Mouse (Mus musculus): Measurements from ENCODE around the gene Ppp2r1b. TPM values are rescaled to one million over a fixed set of nuclear protein-coding genes. Genes with fewer than 3 reads are reported as not detected.

Ppp2r1b gene
- polyA plus RNA-seq, 1 experiment from 2014 or later = 43.8 TPM

GRCm38 (mm10) chr9:50855133-50855766, 10.1 kb downstream of the Ppp2r1b start:
- ATAC-seq (ENCODE audit: low FRiP score) = no peak
- H3K9ac ChIP-seq (replicated peaks) = no peak overlapping the region
- peaks cover 12% of the 10 kb centered on the region for H3K36me3 ChIP-seq
- H3K4me1 ChIP-seq = peaks cover 17% of the 10 kb centered on the region
- no peak overlapping the region for H3K4me2 ChIP-seq
- H3K27me3 ChIP-seq (replicated peaks) = no peaks in the 10 kb centered on the region
- no peaks in the 10 kb centered on the region for H3K9me3 ChIP-seq (replicated peaks)
- no peak overlapping the region for H3K27ac ChIP-seq (replicated peaks)
- 92% methylated on average over 5 of the region's 5 CpGs for WGBS
- no peak overlapping the region for H3K4me3 ChIP-seq (replicated peaks)

DNA sequence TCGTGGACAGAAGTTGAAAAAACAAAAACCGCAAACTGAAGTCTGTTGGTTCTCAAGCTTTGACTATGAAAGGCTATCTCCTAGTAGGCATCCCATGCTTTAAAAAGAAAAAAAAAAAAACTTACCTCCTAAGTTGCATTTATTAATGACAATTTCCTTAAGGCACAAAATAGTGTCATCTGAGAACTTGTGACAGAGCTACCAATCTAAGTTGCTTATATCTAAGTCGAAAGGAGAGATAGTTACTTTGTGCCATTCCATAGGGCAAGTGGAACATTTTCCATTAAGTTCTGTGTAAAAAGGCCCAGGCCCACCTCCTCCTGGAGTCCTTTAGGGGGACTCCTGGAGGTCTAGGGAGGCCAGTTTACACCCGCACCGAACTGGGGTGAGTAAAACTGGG, 10.7 kb downstream of the Ppp2r1b start:
- Histone ChIP-seq H3K9me3 (replicated peaks) (no peaks in the 10 kb centered on the region), H3K27ac (replicated peaks) (peak overlapping the region; percentile 77; the same call in 1 of the 2 replicates), H3K27me3 (replicated peaks) (no peaks in the 10 kb centered on the region), H3K9ac (replicated peaks) (no peak overlapping the region), H3K4me2 (peak overlapping the region; percentile 80), H3K4me1 (peaks cover 17% of the 10 kb centered on the region), H3K4me3 (replicated peaks) (peak overlapping the region; percentile 84; the same call in 1 of the 2 replicates), H3K36me3 (peaks cover 16% of the 10 kb centered on the region)
- 67% methylated on average over 5 of the region's 5 CpGs for WGBS
- ATAC-seq (ENCODE audit: low FRiP score) = no peak

- H3K27ac ChIP-seq (replicated peaks) = peak overlapping the region; percentile 77
- H3K4me3 ChIP-seq (replicated peaks) = peak overlapping the region; percentile 84
- H3K36me3 ChIP-seq = peaks cover 22% of the 10 kb centered on the region
- H3K4me2 ChIP-seq = peak overlapping the region; percentile 80
- H3K9me3 ChIP-seq (replicated peaks) = no peaks in the 10 kb centered on the region
- H3K9ac ChIP-seq (replicated peaks) = peak overlapping the region; percentile 73
- peaks cover 17% of the 10 kb centered on the region for H3K4me1 ChIP-seq
- WGBS = under 1% methylated on average over 45 of the region's 45 CpGs
- peak; percentile 93 for ATAC-seq (ENCODE audit: low FRiP score)
- H3K27me3 ChIP-seq (replicated peaks) = no peaks in the 10 kb centered on the region
Measured at GRCm38 (mm10) chr9:50856341-50857081, 11.4 kb downstream of the Ppp2r1b start.

- Histone ChIP-seq H3K36me3 (peaks cover 29% of the 10 kb centered on the region), H3K9ac (replicated peaks) (peak overlapping the region; percentile 73), H3K4me3 (replicated peaks) (peak overlapping the region; percentile 84), H3K9me3 (replicated peaks) (no peaks in the 10 kb centered on the region), H3K27me3 (replicated peaks) (no peaks in the 10 kb centered on the region), H3K27ac (replicated peaks) (peak overlapping the region; percentile 77), H3K4me2 (peak overlapping the region; percentile 80), H3K4me1 (peaks cover 17% of the 10 kb centered on the region)
- 0% methylated on average over 42 of the region's 46 CpGs for WGBS
- ATAC-seq (ENCODE audit: low FRiP score) = peak; percentile 72
Measured at GRCm38 (mm10) chr9:50857082-50857641, 12.1 kb downstream of the Ppp2r1b start.

DNA sequence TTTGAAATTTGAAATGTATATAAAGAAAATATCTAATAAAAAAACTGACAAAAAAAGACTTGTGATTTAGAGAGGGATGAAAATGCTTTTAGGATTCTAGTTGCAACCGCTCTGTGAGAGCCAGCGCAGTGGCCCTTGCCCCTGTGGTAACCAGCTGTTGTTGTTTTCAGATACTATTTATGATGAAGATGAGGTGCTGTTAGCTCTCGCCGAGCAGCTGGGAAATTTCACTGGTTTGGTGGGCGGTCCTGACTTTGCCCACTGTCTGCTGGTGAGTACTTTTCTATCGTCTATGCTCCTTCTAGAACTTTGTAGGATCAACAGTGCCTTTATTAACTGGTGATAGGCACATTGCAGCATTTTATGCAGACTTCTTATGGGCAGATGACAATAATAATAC, 13.6 kb downstream of the Ppp2r1b start:
- no peak overlapping the region for H3K27ac ChIP-seq (replicated peaks)
- no peaks in the 10 kb centered on the region for H3K9me3 ChIP-seq (replicated peaks)
- peaks cover 14% of the 10 kb centered on the region for H3K4me1 ChIP-seq
- WGBS = 93% methylated on average over 6 of the region's 6 CpGs
- H3K36me3 ChIP-seq = peaks cover 39% of the 10 kb centered on the region
- no peak overlapping the region for H3K4me2 ChIP-seq
- H3K4me3 ChIP-seq (replicated peaks) = no peak overlapping the region
- no peak for ATAC-seq (ENCODE audit: low FRiP score)
- no peaks in the 10 kb centered on the region for H3K27me3 ChIP-seq (replicated peaks)
- H3K9ac ChIP-seq (replicated peaks) = no peak overlapping the region

DNA sequence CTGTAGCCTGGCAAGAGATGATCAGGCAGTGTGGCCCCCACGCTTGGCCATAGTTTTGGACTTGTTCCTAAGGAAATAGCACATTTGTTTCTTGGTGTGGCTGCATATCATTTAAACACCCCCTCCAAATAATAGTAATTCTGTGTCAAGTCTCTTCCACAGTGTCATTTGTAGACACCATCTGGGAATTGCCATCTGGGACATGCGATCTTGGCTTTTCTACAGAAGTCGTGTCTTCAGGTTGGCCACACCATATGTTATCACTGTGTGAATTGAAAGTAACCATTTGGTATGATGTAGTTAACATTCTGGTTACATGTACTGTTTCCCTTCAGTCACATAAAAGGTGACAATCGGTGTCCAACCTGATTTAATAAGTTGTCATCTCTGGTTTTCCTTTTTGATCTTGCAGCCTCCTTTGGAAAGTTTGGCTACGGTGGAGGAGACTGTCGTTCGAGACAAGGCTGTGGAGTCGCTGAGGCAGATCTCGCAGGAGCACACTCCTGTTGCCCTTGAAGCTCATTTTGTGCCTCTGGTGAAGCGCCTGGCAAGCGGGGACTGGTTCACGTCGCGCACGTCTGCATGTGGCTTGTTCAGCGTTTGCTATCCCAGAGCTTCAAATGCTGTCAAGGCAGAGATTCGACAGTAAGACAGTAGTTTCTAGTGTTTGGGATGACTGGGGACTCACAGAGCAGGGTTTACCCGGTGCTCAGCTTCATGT, 16.2 kb downstream of the Ppp2r1b start:
- WGBS = 92% methylated on average over 18 of the region's 18 CpGs
- no peaks in the 10 kb centered on the region for H3K27me3 ChIP-seq (replicated peaks)
- peaks cover 59% of the 10 kb centered on the region for H3K36me3 ChIP-seq
- no peak overlapping the region for H3K27ac ChIP-seq (replicated peaks)
- H3K4me3 ChIP-seq (replicated peaks) = no peak overlapping the region
- no peak overlapping the region for H3K4me2 ChIP-seq
- no peaks in the 10 kb centered on the region for H3K9me3 ChIP-seq (replicated peaks)
- ATAC-seq (ENCODE audit: low FRiP score) = no peak
- peaks cover 9% of the 10 kb centered on the region for H3K4me1 ChIP-seq
- H3K9ac ChIP-seq (replicated peaks) = no peak overlapping the region

DNA sequence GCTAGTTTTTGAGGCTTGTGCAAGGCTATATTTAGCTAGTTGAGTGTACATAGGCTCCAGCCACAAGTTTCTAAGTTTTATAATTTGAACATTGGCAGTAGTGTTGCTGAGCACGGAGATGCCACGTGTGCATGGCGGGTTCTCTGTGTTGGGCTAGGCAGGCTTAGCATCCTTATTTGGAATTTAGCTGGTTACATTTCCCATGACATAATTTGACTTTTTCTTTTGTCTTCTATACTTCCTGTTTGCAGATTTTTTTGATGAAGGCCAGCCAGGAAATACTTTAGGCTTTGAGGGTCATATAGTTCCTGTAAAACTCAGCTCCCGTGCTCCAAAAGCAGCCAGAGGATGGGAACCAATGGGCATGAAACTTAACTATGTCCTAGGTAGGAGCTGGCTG, 18.7 kb downstream of the Ppp2r1b start:
- peaks cover 83% of the 10 kb centered on the region for H3K36me3 ChIP-seq
- no peaks in the 10 kb centered on the region for H3K9me3 ChIP-seq (replicated peaks)
- no peak for ATAC-seq (ENCODE audit: low FRiP score)
- H3K27me3 ChIP-seq (replicated peaks) = no peaks in the 10 kb centered on the region
- H3K9ac ChIP-seq (replicated peaks) = no peak overlapping the region
- 89% methylated on average over 4 of the region's 4 CpGs for WGBS
- H3K27ac ChIP-seq (replicated peaks) = no peak overlapping the region
- H3K4me1 ChIP-seq = no peaks in the 10 kb centered on the region
- no peak overlapping the region for H3K4me3 ChIP-seq (replicated peaks)
- H3K4me2 ChIP-seq = no peak overlapping the region

- WGBS = 85% methylated on average over 5 of the region's 5 CpGs
- Histone ChIP-seq H3K4me2 (no peak overlapping the region), H3K36me3 (peaks cover 82% of the 10 kb centered on the region)
Measured at GRCm38 (mm10) chr9:50864877-50865276, 19.8 kb downstream of the Ppp2r1b start.

GRCm38 (mm10) chr9:50865803-50866202, 20.7 kb downstream of the Ppp2r1b start:
- H3K4me3 ChIP-seq (replicated peaks) = no peak overlapping the region
- no peaks in the 10 kb centered on the region for H3K9me3 ChIP-seq (replicated peaks)
- H3K4me2 ChIP-seq = no peak overlapping the region
- no peaks in the 10 kb centered on the region for H3K4me1 ChIP-seq
- H3K27ac ChIP-seq (replicated peaks) = no peak overlapping the region
- WGBS = 88% methylated on average over 8 of the region's 8 CpGs
- no peaks in the 10 kb centered on the region for H3K27me3 ChIP-seq (replicated peaks)
- no peak for ATAC-seq (ENCODE audit: low FRiP score)
- no peak overlapping the region for H3K9ac ChIP-seq (replicated peaks)
- peaks cover 82% of the 10 kb centered on the region for H3K36me3 ChIP-seq

More at GRCm38 (mm10) chr9:50864877-50865276, 19.8 kb downstream of the Ppp2r1b start:
- no peak for ATAC-seq (ENCODE audit: low FRiP score)
- no peaks in the 10 kb centered on the region for H3K9me3 ChIP-seq (replicated peaks)
- H3K9ac ChIP-seq (replicated peaks) = no peak overlapping the region
- no peaks in the 10 kb centered on the region for H3K4me1 ChIP-seq
- no peaks in the 10 kb centered on the region for H3K27me3 ChIP-seq (replicated peaks)
- H3K4me3 ChIP-seq (replicated peaks) = no peak overlapping the region
- no peak overlapping the region for H3K27ac ChIP-seq (replicated peaks)

- WGBS = 95% methylated on average over 6 of the region's 6 CpGs
- no peak overlapping the region for H3K4me2 ChIP-seq
- no peak overlapping the region for H3K9ac ChIP-seq (replicated peaks)
- H3K36me3 ChIP-seq = peaks cover 74% of the 10 kb centered on the region
- ATAC-seq (ENCODE audit: low FRiP score) = no peak
- H3K27me3 ChIP-seq (replicated peaks) = no peaks in the 10 kb centered on the region
- no peak overlapping the region for H3K4me3 ChIP-seq (replicated peaks)
- no peak overlapping the region for H3K27ac ChIP-seq (replicated peaks)
- no peaks in the 10 kb centered on the region for H3K4me1 ChIP-seq
- H3K9me3 ChIP-seq (replicated peaks) = no peaks in the 10 kb centered on the region
Measured at GRCm38 (mm10) chr9:50867015-50867414, 21.9 kb downstream of the Ppp2r1b start.

GRCm38 (mm10) chr9:50868182-50868581, 23.1 kb downstream of the Ppp2r1b start:
- Histone ChIP-seq H3K27ac (replicated peaks) (no peak overlapping the region), H3K4me1 (no peaks in the 10 kb centered on the region), H3K36me3 (peaks cover 69% of the 10 kb centered on the region), H3K9ac (replicated peaks) (no peak overlapping the region), H3K4me2 (no peak overlapping the region), H3K9me3 (replicated peaks) (no peaks in the 10 kb centered on the region), H3K27me3 (replicated peaks) (no peaks in the 10 kb centered on the region), H3K4me3 (replicated peaks) (no peak overlapping the region)
- no peak for ATAC-seq (ENCODE audit: low FRiP score)
- 82% methylated on average over 2 of the region's 2 CpGs for WGBS
